Mouse (Mus musculus): ENCODE measurements around the gene Cfap69.

DNA sequence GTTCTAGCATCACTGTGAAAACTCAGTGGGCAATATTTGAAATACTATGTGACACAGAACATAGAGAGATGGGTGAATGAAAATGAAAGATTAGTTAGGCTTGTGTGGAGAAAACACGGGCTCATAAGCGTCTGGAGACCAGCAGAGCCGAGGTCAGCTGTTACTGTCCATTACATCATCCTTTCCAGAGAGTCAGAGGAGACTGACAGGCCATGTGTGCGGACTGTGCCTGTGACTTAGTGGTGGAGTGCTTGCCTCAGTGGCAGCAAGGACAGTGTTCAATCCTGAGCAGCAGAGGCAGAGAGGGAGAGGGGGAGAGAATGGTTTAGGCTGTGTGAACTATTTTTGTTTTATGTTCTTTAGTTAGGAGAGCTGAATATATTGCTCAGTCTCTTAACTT, 45.7 kb downstream of the Cfap69 start:
- TF ChIP-seq CTCF (IDR thresholded peaks at IDR 0.05; ENCODE audit: low read depth, low read length) (no peak), EP300 (IDR thresholded peaks at IDR 0.05; ENCODE audit: insufficient read depth, low read depth, low read length) (no peak), POLR2A (IDR thresholded peaks at IDR 0.05; ENCODE audit: insufficient read depth, low read length) (no peak)
